Mouse (Mus musculus) E14TG2a.4 (cell line): ENCODE measurements at regions not wholly inside any gene's neighbourhood (a gene's known extent, or its start where the extent isn't known, plus 50 kb on each side); places are given as distances from the start of the nearest gene placed in this dataset.

Source experiments
- H3K27me3 ChIP-seq: 2 replicates; pipeline ENCODE4 v1.6.1; 2014; ENCODE audit warnings: low read length, control low read depth; ENCODE audit not compliant: insufficient read depth
- H3K36me3 ChIP-seq: 2 replicates; pipeline ENCODE4 v1.6.1; 2014; ENCODE audit warnings: low read length, control low read depth; ENCODE audit not compliant: insufficient read depth
- H3K4me1 ChIP-seq: replicated peaks from 2 replicates; pipeline ENCODE4 v1.6.1; 2014; ENCODE audit warnings: low read depth, low read length, control low read depth
- H3K4me3 ChIP-seq: replicated peaks from 2 replicates; pipeline ENCODE4 v1.5.1; 2014; ENCODE audit warnings: mild to moderate bottlenecking, low read length
- H3K9me3 ChIP-seq: 2 replicates; pipeline ENCODE4 v1.6.1; 2014; ENCODE audit warnings: low read length, control low read depth
- CTCF ChIP-seq: conservative IDR thresholded peaks from 2 replicates; pipeline ENCODE4 v1.5.1; 2014; ENCODE audit warnings: low read length
- NANOG ChIP-seq: IDR thresholded peaks from 2 replicates; pipeline ENCODE4 v1.6.1; 2014; ENCODE audit warnings: borderline replicate concordance, low read length, mixed read lengths
- POU5F1 ChIP-seq: IDR thresholded peaks from 2 replicates; pipeline ENCODE4 v1.6.1; 2014; ENCODE audit warnings: low read length, borderline replicate concordance

DNA sequence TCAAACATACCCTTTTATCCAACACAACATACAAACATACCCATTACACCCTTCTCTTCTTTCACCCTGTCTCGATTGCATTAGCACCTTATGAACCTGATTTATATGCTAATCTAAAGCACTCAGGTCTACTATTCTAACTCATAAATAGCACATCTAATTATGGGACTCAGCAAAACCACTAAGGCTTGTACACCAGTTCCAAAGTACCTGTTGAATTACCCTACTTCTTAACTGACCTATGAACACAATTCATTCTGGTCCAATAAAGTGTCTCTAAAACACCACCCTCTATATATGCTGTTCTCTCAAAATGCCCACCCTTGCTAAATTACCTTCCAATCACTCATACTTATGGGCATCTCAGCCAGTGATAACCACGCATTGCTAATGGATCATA, 452.7 kb upstream of the Atp2b1 start:
- no peak for TF ChIP-seq CTCF
- TF ChIP-seq POU5F1, result no peak
- no peak for TF ChIP-seq NANOG
- Histone ChIP-seq H3K36me3 (no peaks in the 10 kb centered on the region), H3K4me1 (no peaks in the 10 kb centered on the region), H3K4me3 (no peak overlapping the region), H3K27me3 (no peaks in the 10 kb centered on the region), H3K9me3 (no peaks in the 10 kb centered on the region)

DNA sequence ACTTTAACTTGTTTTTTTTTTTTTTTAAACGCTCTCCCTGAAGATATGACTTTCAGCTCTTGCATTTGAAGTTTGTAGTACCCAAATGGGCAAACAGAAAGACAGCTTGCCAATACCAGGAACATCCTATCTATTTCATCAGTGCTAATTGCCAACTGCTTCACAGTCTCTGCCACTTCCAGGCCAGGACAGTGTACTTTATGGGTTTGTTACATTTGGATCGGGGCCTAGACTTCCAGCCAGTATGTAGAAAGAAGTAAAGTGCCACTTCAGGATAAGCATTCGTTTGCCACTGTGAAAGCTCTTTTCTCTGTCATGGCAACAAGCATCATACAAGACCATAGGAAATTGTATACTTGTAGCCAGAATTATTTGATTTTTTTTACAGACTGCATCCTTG, 439.6 kb upstream of the Atp2b1 start:
- no peak for TF ChIP-seq POU5F1
- no peak for TF ChIP-seq NANOG
- no peaks in the 10 kb centered on the region for H3K36me3 ChIP-seq
- no peak overlapping the region for H3K4me3 ChIP-seq
- no peaks in the 10 kb centered on the region for H3K27me3 ChIP-seq
- H3K4me1 ChIP-seq, result no peaks in the 10 kb centered on the region
- no peaks in the 10 kb centered on the region for H3K9me3 ChIP-seq

DNA sequence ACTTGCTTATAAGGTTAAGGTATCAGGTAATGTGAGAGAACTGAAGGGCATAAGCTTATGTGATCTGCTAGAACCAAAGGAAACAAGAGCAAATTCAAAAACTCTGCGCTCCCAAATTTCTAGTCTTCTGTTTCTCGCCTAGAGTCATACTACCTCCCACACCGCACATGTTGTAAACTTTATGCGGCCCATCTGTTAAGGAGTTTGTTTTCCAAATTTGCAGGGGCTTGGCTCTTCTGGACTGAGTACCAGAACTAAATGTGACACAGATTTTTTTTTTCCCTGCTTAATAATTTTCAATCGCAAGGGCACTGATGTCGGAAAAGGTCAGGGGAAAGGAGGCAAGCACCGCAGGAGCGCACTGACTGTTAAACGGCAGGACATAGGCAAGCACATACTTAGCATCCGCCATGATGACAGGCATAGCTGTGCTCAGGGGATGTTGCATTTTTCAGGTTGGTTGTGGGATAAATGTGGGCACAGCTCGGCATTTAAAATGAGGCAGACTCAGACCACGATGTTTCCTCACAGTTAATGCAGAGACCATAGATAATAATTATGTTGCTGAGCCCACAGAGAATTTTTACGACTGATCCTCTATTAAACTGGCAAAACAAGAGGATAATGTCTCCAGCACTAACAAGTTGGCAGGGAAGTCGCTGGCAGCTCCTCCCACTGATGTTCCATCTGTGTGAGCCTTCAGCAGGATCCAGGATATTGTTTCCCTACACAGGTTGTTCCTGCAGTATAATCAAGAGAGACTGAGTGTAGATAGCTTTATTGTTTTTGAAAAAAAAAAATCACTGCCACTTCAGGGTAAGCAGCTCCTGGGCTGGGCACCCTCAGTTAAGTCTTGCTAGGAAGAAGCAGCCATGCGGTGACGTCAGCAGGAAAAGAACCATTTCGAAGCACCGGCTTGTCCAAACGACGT, 428.2 kb upstream of the Atp2b1 start:
- no peaks in the 10 kb centered on the region for H3K36me3 ChIP-seq
- TF ChIP-seq CTCF (no peak), POU5F1 (no peak), NANOG (no peak)
- H3K27me3 ChIP-seq, result no peaks in the 10 kb centered on the region
- no peaks in the 10 kb centered on the region for H3K9me3 ChIP-seq
- H3K4me1 ChIP-seq, result no peaks in the 10 kb centered on the region
- H3K4me3 ChIP-seq, result no peak overlapping the region

DNA sequence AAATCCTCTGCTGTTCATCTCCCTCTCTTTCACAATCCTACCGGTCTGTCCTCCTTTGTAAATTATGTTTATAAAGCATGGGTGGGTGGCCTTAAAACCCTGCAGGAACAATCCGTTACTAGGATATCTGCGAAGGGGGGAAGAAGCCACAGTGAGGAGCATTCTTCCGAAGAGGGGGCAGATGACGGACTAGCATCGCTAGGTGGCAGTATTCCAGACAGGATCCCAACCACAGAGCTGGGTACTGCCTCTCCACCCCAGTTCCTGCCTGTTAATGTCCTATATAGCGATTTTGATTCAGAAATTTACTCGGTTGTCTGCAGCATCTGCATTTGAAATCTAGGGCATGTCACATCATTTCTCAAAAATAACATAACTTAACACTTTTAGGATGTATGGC, 419.9 kb upstream of the Atp2b1 start:
- Histone ChIP-seq H3K36me3 (no peaks in the 10 kb centered on the region), H3K27me3 (no peaks in the 10 kb centered on the region), H3K9me3 (no peaks in the 10 kb centered on the region), H3K4me3 (no peak overlapping the region), H3K4me1 (no peaks in the 10 kb centered on the region)
- no peak for TF ChIP-seq POU5F1
- peak; percentile 52 for TF ChIP-seq CTCF
- no peak for TF ChIP-seq NANOG

DNA sequence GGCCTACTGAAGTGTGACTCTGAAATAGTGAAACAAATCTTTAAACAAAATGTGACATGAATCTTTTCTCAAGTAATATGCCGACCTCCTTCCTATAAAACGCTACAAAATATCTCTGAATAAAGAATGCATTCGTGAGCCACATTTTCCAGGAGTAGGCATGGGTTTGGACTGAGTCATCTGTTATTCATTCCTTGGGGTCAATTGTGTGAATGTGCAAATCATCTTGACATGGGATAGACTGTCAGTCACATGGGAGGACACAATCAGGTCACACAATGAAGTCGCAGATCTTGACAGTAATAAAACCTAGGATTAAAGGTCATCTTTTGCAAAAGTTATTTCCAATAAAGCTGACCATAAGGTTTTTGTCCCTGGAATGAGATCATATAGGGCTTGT, 418.0 kb upstream of the Atp2b1 start:
- Histone ChIP-seq H3K27me3 (no peaks in the 10 kb centered on the region), H3K9me3 (no peaks in the 10 kb centered on the region), H3K36me3 (no peaks in the 10 kb centered on the region)

DNA sequence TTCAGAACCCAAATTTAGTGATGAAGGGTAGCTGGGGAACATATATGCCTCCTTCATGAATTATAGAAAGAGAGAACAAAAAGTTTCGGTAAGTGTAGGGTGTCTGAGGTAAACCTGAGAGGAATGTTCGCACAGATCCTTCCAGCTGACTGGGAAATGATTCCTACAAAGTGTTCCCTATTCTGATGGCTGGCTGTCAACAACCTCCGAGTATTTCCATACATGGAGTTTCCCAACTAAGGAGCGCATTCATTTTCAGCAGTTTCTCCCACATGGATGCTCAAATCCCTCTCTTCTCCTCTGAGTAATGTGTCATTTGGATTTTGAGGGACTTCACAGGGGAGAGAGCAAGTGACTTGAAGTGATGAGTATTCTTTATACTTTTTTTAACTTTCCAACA, 413.9 kb upstream of the Atp2b1 start:
- H3K9me3 ChIP-seq, result no peaks in the 10 kb centered on the region
- H3K4me3 ChIP-seq, result no peak overlapping the region
- H3K27me3 ChIP-seq, result no peaks in the 10 kb centered on the region
- no peak for TF ChIP-seq CTCF
- no peak for TF ChIP-seq NANOG
- TF ChIP-seq POU5F1, result no peak
- no peaks in the 10 kb centered on the region for H3K4me1 ChIP-seq
- H3K36me3 ChIP-seq, result no peaks in the 10 kb centered on the region

More for the DNA sequence above, 418.0 kb upstream of the Atp2b1 start:
- H3K4me3 ChIP-seq, result no peak overlapping the region
- H3K4me1 ChIP-seq, result no peaks in the 10 kb centered on the region
- TF ChIP-seq NANOG (no peak), POU5F1 (no peak), CTCF (no peak)

DNA sequence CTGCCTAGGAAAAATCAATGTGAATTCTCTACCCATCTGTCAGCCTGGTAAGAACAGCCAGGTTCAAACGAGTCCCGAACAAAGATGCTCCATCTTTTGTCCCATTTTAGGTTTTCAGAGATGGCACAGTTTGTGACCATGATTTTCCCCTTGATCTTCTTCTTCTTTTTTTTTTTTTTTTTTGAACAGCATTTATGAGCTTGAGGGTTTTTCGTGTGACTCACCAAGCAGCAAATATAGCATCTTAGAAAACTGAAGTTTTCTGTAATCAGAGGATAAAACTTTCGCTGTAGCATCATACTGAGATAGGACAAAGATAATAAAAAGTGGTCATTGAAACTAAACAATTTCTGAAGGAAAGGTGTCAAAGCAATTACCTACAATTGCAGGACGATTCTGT, 412.6 kb upstream of the Atp2b1 start:
- Histone ChIP-seq H3K4me1 (no peaks in the 10 kb centered on the region), H3K27me3 (no peaks in the 10 kb centered on the region), H3K4me3 (no peak overlapping the region), H3K36me3 (no peaks in the 10 kb centered on the region), H3K9me3 (no peaks in the 10 kb centered on the region)
- TF ChIP-seq CTCF (no peak), POU5F1 (no peak), NANOG (no peak)

DNA sequence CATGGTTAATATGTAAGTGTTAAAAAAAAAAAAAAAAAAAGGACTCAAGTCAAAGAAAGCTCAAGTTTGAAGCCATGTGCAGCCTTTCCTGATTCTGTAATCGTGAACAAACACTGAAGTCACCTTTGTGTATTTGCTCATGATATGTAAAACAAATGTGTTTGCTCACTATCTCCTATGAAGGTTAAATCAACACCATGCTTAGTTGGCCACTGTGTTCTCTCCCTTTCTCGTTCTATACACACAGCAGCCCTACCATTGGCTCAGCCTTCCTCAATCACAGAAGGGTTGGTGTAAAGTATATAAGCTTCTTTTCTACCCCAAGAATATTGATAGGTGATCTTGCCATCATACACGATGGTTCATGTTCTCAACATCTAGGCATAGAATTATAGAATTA, 409.7 kb upstream of the Atp2b1 start:
- Histone ChIP-seq H3K9me3 (no peaks in the 10 kb centered on the region), H3K27me3 (no peaks in the 10 kb centered on the region), H3K4me3 (no peak overlapping the region), H3K36me3 (no peaks in the 10 kb centered on the region), H3K4me1 (no peaks in the 10 kb centered on the region)
- TF ChIP-seq CTCF, result no peak
- no peak for TF ChIP-seq NANOG
- TF ChIP-seq POU5F1, result no peak
